Mouse (Mus musculus) c-Kit-positive CD71-negative TER-119-negative erythroid progenitor cells, embryonic 14.5 days (primary cell): Measurements from ENCODE around the gene Ifi203.
"Not testable (repeated sequence)": the region's sequence is repeated elsewhere in the genome, so short reads cannot be mapped to it uniquely, and the experiment has no call there.

Source experiments
- DNase-seq: peaks from one replicate; pipeline ENCODE4 v3.0.0-alpha.2; 2013; ENCODE audit warnings: low read depth

Gene Ifi203

DNA sequence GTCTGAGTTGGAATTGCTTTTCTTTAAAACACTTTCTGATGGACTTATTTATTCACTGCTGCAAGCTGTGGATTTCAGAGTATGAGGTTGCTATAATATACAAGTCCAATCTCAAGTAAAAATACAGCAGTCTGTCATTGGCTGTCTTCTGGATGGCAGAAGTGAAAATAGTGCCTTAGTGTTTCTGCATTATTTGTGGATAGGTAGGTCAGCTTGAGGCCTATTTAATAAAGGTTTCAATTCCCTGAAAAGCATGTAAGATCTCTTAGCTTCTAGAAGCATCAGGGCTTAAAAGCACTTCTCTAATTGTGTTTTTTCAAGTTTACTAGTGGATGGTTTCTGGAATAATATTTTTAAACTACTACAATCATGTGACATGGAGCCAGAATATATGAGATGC, 52.7 kb downstream of the Ifi203 start:
- DNase-seq, result not testable (repeated sequence)

DNA sequence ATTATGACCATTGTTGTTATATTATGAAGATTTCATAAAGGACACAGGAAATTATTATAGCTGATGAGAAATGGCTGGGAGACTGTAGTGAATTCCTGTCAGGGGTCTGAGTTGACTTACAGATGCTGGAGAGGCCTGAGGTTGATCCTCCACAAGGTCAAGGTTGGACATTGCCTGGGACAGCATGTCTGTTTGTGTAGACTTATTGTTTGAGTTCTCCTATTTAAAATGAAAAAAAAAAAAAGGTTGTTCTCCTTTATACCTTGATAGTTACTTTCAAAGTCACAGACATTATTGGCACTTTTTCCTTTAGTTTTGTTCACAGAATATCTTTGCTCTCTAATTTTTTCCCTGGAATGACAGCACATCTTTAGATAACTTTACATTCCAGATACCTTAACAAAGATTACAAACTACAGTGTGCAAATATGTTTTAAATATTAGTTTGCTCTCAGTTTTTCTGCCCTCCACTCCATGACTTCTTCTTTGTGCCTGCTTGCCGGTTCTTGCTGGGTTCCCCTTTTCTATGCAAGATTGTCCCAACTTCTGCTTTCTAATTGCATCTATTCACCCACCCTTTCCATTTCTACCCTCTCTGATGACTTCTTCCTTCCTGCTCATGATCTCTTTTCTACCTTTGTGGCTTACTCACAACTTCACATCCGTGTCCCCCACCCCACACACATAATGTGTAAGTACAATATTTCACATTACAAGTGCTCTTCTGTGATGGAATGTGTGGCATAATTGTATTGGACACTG, 55.3 kb downstream of the Ifi203 start:
- not testable (repeated sequence) for DNase-seq

DNA sequence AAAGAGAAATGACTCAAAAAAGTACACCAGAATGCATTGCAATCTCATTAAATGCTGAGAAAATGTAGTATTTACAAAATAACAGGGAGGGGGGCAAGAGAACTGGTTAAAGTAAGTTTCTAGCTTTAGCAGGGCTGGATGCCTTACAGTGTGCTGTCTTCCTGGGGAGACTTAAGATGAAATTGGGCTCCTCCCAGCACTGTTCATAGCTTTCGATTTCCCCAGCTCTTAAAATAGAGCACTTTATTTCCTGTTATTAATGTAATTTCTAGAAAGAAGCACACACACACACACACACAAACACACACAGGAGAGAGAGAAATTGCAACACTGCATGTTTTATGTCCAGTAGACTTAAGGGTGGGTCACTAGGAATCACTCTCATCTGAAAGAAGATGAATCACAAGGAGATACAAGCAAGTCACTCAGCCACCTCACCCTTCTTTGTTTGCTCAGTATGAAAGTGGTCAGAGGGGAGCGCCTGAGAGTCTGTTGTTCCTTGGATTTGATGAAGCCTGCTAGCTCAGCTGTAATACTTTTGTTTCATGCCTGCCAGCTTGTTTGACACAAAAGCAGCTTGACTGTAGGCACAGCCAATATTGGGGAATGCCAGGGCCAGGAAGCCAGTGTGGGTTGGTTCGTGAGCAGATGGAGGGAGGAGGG, 62.3 kb downstream of the Ifi203 start:
- DNase-seq, result not testable (repeated sequence)

DNA sequence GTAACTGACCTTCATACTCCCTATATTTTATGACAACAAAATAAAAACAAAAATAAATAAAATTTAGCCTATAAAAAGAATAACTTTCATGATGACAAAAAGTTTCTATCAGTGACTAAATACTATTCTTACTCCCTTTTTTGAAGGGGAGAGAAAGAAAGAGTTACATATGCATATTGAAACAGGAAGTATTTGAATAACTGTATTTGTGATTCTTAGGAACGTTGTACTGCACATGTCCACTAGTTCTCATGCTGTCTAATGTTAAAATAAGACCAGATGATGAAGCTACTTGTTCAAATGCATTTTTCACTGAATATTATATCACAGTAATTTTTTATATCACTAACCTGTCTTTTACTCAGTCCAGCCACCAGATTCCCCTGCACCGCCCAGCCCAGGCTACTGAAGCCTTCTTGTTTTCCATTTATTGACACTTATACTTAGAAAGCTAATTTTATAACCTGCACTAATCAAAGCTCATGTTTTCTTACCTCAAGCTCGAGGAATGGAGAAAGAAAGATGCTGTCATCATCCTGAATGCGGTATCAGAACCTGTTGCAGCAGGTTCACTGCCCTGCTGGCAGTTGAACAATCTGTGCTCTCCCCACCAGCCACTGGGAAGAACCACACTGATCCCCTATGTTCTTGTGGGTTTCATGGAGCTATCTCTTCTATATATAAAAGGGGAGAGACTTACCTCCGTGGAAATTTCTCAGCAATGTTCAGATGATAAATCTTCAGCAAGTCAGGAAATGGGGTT, 63.1 kb downstream of the Ifi203 start:
- DNase-seq, result not testable (repeated sequence)

DNA sequence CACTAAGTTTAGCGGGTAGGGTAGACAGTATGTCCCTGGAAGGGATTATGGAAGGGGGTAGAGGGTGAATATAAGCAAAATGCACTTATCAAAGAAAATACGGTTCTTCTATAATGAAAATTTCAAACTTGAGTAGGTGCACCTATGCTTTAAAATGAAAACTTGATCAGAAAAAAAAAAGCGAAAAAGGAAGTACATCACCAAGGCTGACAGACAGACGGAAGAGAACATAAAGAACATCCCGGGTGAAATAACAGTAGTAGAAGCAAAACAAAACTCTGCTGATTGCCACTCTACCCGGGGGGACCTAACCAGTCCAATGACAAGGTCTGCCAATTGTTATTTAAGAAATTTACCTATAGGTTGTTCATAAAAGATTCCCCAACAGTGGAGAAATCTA, 64.2 kb downstream of the Ifi203 start:
- DNase-seq, result not testable (repeated sequence)

DNA sequence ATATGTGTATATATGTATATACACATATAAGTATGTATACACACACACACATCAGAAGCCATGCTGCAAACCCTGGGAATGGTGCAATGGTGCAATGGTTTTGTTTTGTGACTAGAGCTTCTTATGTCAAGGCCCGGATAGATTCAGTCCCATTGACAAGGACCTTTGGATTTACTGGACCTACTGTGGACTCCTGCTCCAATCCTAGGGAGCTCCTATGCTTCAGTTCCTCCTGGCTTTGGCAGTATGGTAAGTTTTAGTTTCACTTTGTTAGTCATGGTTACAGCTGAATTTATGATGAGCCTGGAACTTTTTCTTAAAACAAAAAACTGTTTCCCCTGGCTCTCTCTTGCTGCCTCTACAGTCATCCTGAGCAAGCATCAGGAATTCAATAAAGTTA, 65.3 kb downstream of the Ifi203 start:
- not testable (repeated sequence) for DNase-seq
